Mouse (Mus musculus) fibroblast of lung, adult 2 months (primary cell): ENCODE results near the gene Parva.

Experiments used
- DNase-seq: peaks from one replicate; pipeline ENCODE4 v3.0.0-alpha.2; 2011; ENCODE audit warnings: low read depth

Parva gene

GRCm38 (mm10) chr7:112472708-112473281 lies 45.5 kb downstream of the Parva start:
- no peak for DNase-seq

GRCm38 (mm10) chr7:112473649-112474435 lies 46.5 kb downstream of the Parva start:
- DNase-seq = no peak

GRCm38 (mm10) chr7:112479116-112479515 lies 51.8 kb downstream of the Parva start:
- no peak for DNase-seq

GRCm38 (mm10) chr7:112481031-112481430 lies 53.7 kb downstream of the Parva start:
- no peak for DNase-seq

GRCm38 (mm10) chr7:112482572-112482971 lies 55.3 kb downstream of the Parva start:
- no peak for DNase-seq

GRCm38 (mm10) chr7:112483382-112483781 lies 56.1 kb downstream of the Parva start:
- DNase-seq = no peak

- DNase-seq = no peak
Measured at GRCm38 (mm10) chr7:112490825-112491224, 63.5 kb downstream of the Parva start.

GRCm38 (mm10) chr7:112491737-112492136 lies 64.4 kb downstream of the Parva start:
- DNase-seq = no peak

GRCm38 (mm10) chr7:112495950-112496349 lies 68.6 kb downstream of the Parva start:
- DNase-seq = no peak

- DNase-seq = no peak
Measured at GRCm38 (mm10) chr7:112496921-112497320, 69.6 kb downstream of the Parva start.

- no peak for DNase-seq
Measured at GRCm38 (mm10) chr7:112498591-112499301, 71.4 kb downstream of the Parva start.

GRCm38 (mm10) chr7:112499453-112500133 lies 72.3 kb downstream of the Parva start:
- peak; percentile 61 for DNase-seq

GRCm38 (mm10) chr7:112500134-112500490 lies 72.8 kb downstream of the Parva start:
- DNase-seq = no peak

GRCm38 (mm10) chr7:112502050-112502809 lies 74.9 kb downstream of the Parva start:
- DNase-seq = no peak

- DNase-seq = no peak
Measured at GRCm38 (mm10) chr7:112502845-112503244, 75.5 kb downstream of the Parva start.

GRCm38 (mm10) chr7:112503448-112503847 lies 76.1 kb downstream of the Parva start:
- DNase-seq = no peak

GRCm38 (mm10) chr7:112503917-112504316 lies 76.6 kb downstream of the Parva start:
- DNase-seq = no peak

GRCm38 (mm10) chr7:112509107-112509506 lies 81.8 kb downstream of the Parva start:
- DNase-seq = no peak

- no peak for DNase-seq
Measured at GRCm38 (mm10) chr7:112510336-112511048, 83.2 kb downstream of the Parva start.

GRCm38 (mm10) chr7:112511309-112511708 lies 84.0 kb downstream of the Parva start:
- no peak for DNase-seq

- DNase-seq = no peak
Measured at GRCm38 (mm10) chr7:112512257-112512656, 85.0 kb downstream of the Parva start.
